Mouse (Mus musculus) lung, embryonic 14.5 days (tissue): ENCODE measurements at regions not wholly inside any gene's neighbourhood (a gene's known extent, or its start where the extent isn't known, plus 50 kb on each side); places are given as distances from the start of the nearest gene placed in this dataset.

Experiments used
- ATAC-seq: fragments of 200-750 bp; cut with Nextera tagmentation; 2 replicates; pipeline ENCODE4 v1.8.0; 2017; ENCODE audit warnings: mild to moderate bottlenecking, moderate TSS enrichment, moderate library complexity; ENCODE audit not compliant: insufficient read depth
- DNase-seq: peaks from one replicate; pipeline ENCODE4 v3.0.0-alpha.2; 2015
- H3K27ac ChIP-seq: fragments of 300-500 bp; sonication (generic); 2 replicates; pipeline ENCODE4 v1.5.1; 2014; ENCODE audit warnings: low read depth, mild to moderate bottlenecking, moderate library complexity
- H3K27me3 ChIP-seq: fragments of 300-500 bp; sonication (generic); 2 replicates; pipeline ENCODE4 v1.6.1; 2014; ENCODE audit warnings: low read length, control low read depth; ENCODE audit not compliant: insufficient read depth
- H3K36me3 ChIP-seq: fragments of 300-500 bp; sonication (generic); 2 replicates; pipeline ENCODE4 v1.6.1; 2014; ENCODE audit warnings: control low read depth; ENCODE audit not compliant: insufficient read depth
- H3K4me1 ChIP-seq: fragments of 300-500 bp; sonication (generic); 2 replicates; pipeline ENCODE4 v1.6.1; 2014; ENCODE audit warnings: antibody characterized with exemption, control low read depth; ENCODE audit not compliant: insufficient read depth
- H3K4me2 ChIP-seq: fragments of 300-500 bp; sonication (generic); 2 replicates; pipeline ENCODE4 v1.6.1; 2014; ENCODE audit warnings: mild to moderate bottlenecking
- H3K4me3 ChIP-seq: fragments of 300-500 bp; sonication (generic); 2 replicates; pipeline ENCODE4 v1.5.1; 2014; ENCODE audit warnings: low read depth, low read length
- H3K9ac ChIP-seq: fragments of 300-500 bp; sonication (generic); 2 replicates; pipeline ENCODE4 v1.6.1; 2014
- H3K9me3 ChIP-seq: fragments of 300-500 bp; sonication (generic); 2 replicates; pipeline ENCODE4 v1.6.1; 2016; ENCODE audit warnings: low read depth, low read length, control low read depth
- CTCF ChIP-seq: IDR thresholded peaks from 2 replicates; pipeline ENCODE4 v1.5.1; 2016; ENCODE audit warnings: antibody characterized with exemption, low read depth
- WGBS: fragments of 180-500 bp; shearing (Covaris S2); extraction: QIAGEN DNeasy Blood & Tissue Kit; methylation state at CpG from one replicate; pipeline ENCODE4 v1.1.7; 2014; 5-methylcytosine and 5-hydroxymethylcytosine counted together

GRCm38 (mm10) chr2:101175124-101175523 lies 449.4 kb upstream of the Rag2 start:
- no peak for TF ChIP-seq CTCF
- ATAC-seq: no peak
- H3K27me3 ChIP-seq: no peaks in the 10 kb centered on the region
- H3K36me3 ChIP-seq: no peaks in the 10 kb centered on the region
- no peak overlapping the region for H3K4me2 ChIP-seq
- H3K4me3 ChIP-seq: no peak overlapping the region
- no peaks in the 10 kb centered on the region for H3K4me1 ChIP-seq
- no peak overlapping the region for H3K9ac ChIP-seq
- WGBS: 62% methylated on average over 3 of the region's 3 CpGs
- DNase-seq: no peak
- H3K9me3 ChIP-seq: no peaks in the 10 kb centered on the region
- H3K27ac ChIP-seq: no peak overlapping the region

GRCm38 (mm10) chr2:101206637-101207036 lies 417.9 kb upstream of the Rag2 start:
- no peak for ATAC-seq
- Histone ChIP-seq H3K4me1 (no peaks in the 10 kb centered on the region), H3K27ac (no peak overlapping the region), H3K36me3 (no peaks in the 10 kb centered on the region), H3K4me2 (no peak overlapping the region), H3K9ac (no peak overlapping the region), H3K9me3 (no peaks in the 10 kb centered on the region), H3K4me3 (no peak overlapping the region), H3K27me3 (no peaks in the 10 kb centered on the region)
- TF ChIP-seq CTCF: no peak
- no peak for DNase-seq
- 41% methylated on average over 3 of the region's 3 CpGs for WGBS

- WGBS: 78% methylated on average over 4 of the region's 4 CpGs
- H3K27ac ChIP-seq: no peak overlapping the region
- H3K9me3 ChIP-seq: no peaks in the 10 kb centered on the region
- H3K4me2 ChIP-seq: no peak overlapping the region
- no peaks in the 10 kb centered on the region for H3K27me3 ChIP-seq
- no peak for ATAC-seq
- DNase-seq: no peak
- no peaks in the 10 kb centered on the region for H3K36me3 ChIP-seq
- no peak overlapping the region for H3K4me3 ChIP-seq
- H3K9ac ChIP-seq: no peak overlapping the region
- no peak for TF ChIP-seq CTCF
- no peaks in the 10 kb centered on the region for H3K4me1 ChIP-seq
Observed at GRCm38 (mm10) chr2:101209136-101209535, 415.4 kb upstream of the Rag2 start.

- no peaks in the 10 kb centered on the region for H3K27me3 ChIP-seq
- no peaks in the 10 kb centered on the region for H3K4me1 ChIP-seq
- no peaks in the 10 kb centered on the region for H3K36me3 ChIP-seq
- H3K27ac ChIP-seq: no peak overlapping the region
- H3K4me2 ChIP-seq: no peak overlapping the region
- H3K9ac ChIP-seq: no peak overlapping the region
- H3K4me3 ChIP-seq: no peak overlapping the region
- ATAC-seq (peak; percentile 94), DNase-seq (peak; percentile 95)
- H3K9me3 ChIP-seq: no peaks in the 10 kb centered on the region
- TF ChIP-seq CTCF: no peak
Observed at GRCm38 (mm10) chr2:101220759-101221158, 403.8 kb upstream of the Rag2 start.

- Histone ChIP-seq H3K4me3 (no peak overlapping the region), H3K9ac (no peak overlapping the region), H3K36me3 (no peaks in the 10 kb centered on the region), H3K27ac (no peak overlapping the region), H3K9me3 (no peaks in the 10 kb centered on the region), H3K27me3 (no peaks in the 10 kb centered on the region), H3K4me1 (no peaks in the 10 kb centered on the region), H3K4me2 (no peak overlapping the region)
- ATAC-seq (no peak), DNase-seq (no peak)
- WGBS: 81% methylated on average over 3 of the region's 3 CpGs
- TF ChIP-seq CTCF: no peak
Observed at GRCm38 (mm10) chr2:101242983-101243382, 381.5 kb upstream of the Rag2 start.

- DNase-seq (no peak), ATAC-seq (no peak)
- Histone ChIP-seq H3K9ac (no peak overlapping the region), H3K9me3 (no peaks in the 10 kb centered on the region), H3K27me3 (no peaks in the 10 kb centered on the region), H3K4me3 (no peak overlapping the region), H3K36me3 (no peaks in the 10 kb centered on the region), H3K4me2 (no peak overlapping the region), H3K4me1 (no peaks in the 10 kb centered on the region), H3K27ac (no peak overlapping the region)
- TF ChIP-seq CTCF: no peak
- WGBS: 47% methylated on average over 2 of the region's 2 CpGs
Observed at GRCm38 (mm10) chr2:101247133-101247532, 377.4 kb upstream of the Rag2 start.

GRCm38 (mm10) chr2:101252228-101252627 lies 372.3 kb upstream of the Rag2 start:
- no peaks in the 10 kb centered on the region for H3K27me3 ChIP-seq
- H3K9me3 ChIP-seq: no peaks in the 10 kb centered on the region
- no peak for TF ChIP-seq CTCF
- no peak overlapping the region for H3K27ac ChIP-seq
- no peaks in the 10 kb centered on the region for H3K4me1 ChIP-seq
- H3K4me2 ChIP-seq: no peak overlapping the region
- H3K9ac ChIP-seq: no peak overlapping the region
- WGBS: 79% methylated on average over 3 of the region's 3 CpGs
- no peak for ATAC-seq
- H3K36me3 ChIP-seq: no peaks in the 10 kb centered on the region
- H3K4me3 ChIP-seq: no peak overlapping the region
- DNase-seq: no peak

- TF ChIP-seq CTCF: no peak
- no peak for ATAC-seq
- Histone ChIP-seq H3K4me3 (no peak overlapping the region), H3K9ac (no peak overlapping the region), H3K36me3 (no peaks in the 10 kb centered on the region), H3K27ac (no peak overlapping the region), H3K4me1 (no peaks in the 10 kb centered on the region), H3K9me3 (no peaks in the 10 kb centered on the region), H3K27me3 (no peaks in the 10 kb centered on the region), H3K4me2 (no peak overlapping the region)
- WGBS: 56% methylated on average over 3 of the region's 3 CpGs
- no peak for DNase-seq
Observed at GRCm38 (mm10) chr2:101256464-101256863, 368.1 kb upstream of the Rag2 start.
